Mouse (Mus musculus) bone marrow macrophage, adult 2 months (primary cell): Measurements from ENCODE around the gene Crtc1.

Source experiments
- CTCF ChIP-seq: IDR thresholded peaks from 2 replicates; pipeline ENCODE4 v1.5.1; 2012; ENCODE audit warnings: low read depth, mild to moderate bottlenecking, low read length, moderate library complexity
- POLR2A ChIP-seq: IDR thresholded peaks from 2 replicates; pipeline ENCODE4 v1.6.1; 2012; ENCODE audit warnings: mild to moderate bottlenecking, low read depth, low read length, borderline replicate concordance

DNA sequence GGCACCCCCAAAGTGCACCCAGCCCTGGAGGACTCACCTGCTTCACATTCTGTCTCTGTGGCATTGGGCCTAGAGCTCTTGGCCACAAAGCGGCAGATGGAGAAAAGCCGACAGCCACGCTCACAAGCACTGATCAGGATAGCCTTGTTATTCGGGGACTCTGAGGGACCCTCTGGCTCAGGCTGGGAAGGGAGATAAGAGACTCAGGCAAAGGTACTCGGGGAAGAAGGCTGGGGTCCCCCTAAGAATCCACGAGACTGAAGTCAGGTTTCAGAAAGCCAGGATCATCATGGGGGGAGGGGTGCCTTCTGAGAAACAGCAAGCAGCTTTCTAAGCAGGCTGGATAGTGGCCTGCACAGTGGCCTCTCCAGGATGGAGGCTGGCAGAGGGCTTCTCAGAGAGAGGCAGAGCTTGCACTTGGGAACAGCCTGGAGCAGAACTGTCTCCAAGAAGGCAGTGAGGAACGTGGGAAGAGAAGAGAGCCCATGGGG lies 46.9 kb upstream of the Crtc1 start:
- TF ChIP-seq POLR2A (no peak), CTCF (no peak)
